Mouse (Mus musculus) embryonic fibroblast, embryonic 13.5 days (primary cell): ENCODE measurements around the gene Il9r. TPM values are rescaled to one million over a fixed set of nuclear protein-coding genes. Genes with fewer than 3 reads are reported as not detected.

Source experiments
- H3K27ac ChIP-seq: 2 replicates; pipeline ENCODE4 v1.5.1; 2012; ENCODE audit warnings: low read length, control low read depth, inconsistent platforms; ENCODE audit not compliant: insufficient read depth
- H3K4me1 ChIP-seq: 2 replicates; pipeline ENCODE4 v1.6.1; 2011; ENCODE audit warnings: low read length; ENCODE audit not compliant: control insufficient read depth, insufficient read depth
- H3K4me3 ChIP-seq: 2 replicates; pipeline ENCODE4 v1.5.1; 2011; ENCODE audit warnings: mild to moderate bottlenecking, control low read depth, low read length; ENCODE audit not compliant: insufficient read depth
- CTCF ChIP-seq: IDR thresholded peaks from 2 replicates; pipeline ENCODE4 v1.5.1; 2011; ENCODE audit warnings: mild to moderate bottlenecking, control low read depth, low read length, moderate library complexity, borderline replicate concordance; ENCODE audit not compliant: insufficient read depth
- POLR2A ChIP-seq: IDR thresholded peaks from 2 replicates; pipeline ENCODE4 v1.6.1; 2011; ENCODE audit warnings: low read depth, mild to moderate bottlenecking, control low read depth, low read length, moderate library complexity
- polyA plus RNA-seq: library from polyadenylated mRNA; stranded (reverse); fragments of >200 nt; gene quantifications from 2 replicates; pipeline ENCODE4 v1.2.4, GENCODE M21; 2011; ENCODE audit warnings: low read depth; ENCODE audit not compliant: missing spikeins, insufficient read length

The Il9r gene
- polyA plus RNA-seq, 1 experiment = not detected

DNA sequence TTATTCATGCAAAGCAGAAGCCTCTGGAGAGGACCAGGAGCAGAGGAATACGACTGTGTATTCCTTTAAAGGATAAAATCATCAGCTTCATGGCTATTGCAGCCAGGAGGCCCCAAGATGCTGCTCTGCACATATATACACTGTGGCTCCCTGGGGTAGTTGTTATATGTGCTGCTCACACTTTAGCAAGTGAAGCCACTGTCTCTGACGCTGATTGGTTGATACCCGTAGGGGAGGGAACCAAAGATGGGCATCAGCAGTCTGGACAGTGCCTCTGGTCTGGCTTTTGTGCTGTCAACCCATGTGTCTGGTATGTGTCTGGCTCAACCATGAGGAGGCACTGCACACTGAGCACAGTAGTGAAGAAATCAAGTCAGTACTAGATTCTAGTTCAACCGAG lies 33.4 kb downstream of the Il9r start:
- TF ChIP-seq CTCF = no peak
- TF ChIP-seq POLR2A = no peak
- H3K27ac ChIP-seq = no peak overlapping the region
- no peaks in the 10 kb centered on the region for H3K4me1 ChIP-seq
- H3K4me3 ChIP-seq = no peak overlapping the region

DNA sequence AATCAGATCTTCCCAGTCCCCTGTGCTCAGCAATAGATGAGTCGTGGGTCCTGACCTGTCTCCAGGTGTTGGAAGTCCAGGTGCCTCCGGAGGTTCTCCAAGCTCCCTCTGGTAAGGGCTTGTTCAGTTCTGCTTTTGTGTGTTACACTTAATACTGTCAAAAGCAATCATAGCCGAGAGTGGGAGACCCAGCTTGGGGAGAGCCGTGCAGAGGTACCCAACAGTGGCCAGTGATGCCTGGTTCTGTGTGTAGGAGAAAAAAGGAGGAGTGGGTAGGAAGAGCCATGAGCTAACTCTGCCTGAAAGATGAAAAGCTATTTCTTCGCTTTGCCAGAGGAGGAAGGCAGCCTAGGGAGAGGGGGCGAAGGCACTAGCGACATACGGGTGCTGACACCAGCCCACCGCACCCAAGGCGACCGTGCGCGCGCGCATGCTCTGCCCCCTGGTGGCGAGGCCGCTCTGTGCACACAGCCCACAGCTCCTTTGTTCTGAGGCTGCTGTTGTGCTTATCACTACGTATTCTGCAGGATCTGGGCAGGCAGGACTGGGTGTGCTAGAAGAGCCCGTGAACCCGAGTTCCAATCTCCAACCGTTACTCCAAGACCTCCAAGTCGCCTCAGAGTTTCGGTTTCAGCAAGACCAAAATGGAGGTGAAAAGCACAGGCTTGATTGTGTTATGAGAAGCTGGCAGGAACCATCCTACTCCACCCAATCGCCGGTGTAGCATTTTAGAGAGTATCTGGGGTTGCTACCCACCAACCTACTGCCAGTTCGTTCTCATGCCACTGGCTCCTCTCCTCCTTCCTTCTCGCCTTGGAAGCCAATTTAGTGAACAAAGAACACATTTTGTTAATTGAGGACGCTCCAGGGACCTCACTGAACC lies 37.9 kb downstream of the Il9r start:
- Histone ChIP-seq H3K4me1 (no peaks in the 10 kb centered on the region), H3K4me3 (no peak overlapping the region), H3K27ac (no peak overlapping the region)
- TF ChIP-seq CTCF (peak; percentile 98), POLR2A (no peak)

DNA sequence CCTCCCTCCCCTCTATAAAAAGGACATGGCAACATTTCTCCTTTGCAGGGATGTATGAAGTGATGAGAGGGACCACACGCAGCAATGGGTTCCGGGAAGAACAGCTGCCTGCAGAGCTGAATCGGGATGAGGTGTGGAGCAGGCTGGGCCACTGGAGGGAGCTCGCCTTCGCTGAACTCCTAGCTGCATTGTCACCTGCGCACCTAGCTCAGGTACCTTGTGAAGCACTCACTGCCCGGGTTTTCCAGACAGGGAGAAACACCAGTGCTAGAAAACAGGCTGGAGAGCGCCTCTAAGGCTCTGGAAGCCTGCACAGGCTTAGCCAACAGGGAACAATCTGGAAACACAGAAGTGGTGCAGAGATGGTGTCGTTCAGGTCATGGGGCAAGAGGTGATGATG lies 38.6 kb downstream of the Il9r start:
- TF ChIP-seq POLR2A = no peak
- TF ChIP-seq CTCF = peak; percentile 52; the same call in 1 of the 2 replicates
- no peak overlapping the region for H3K27ac ChIP-seq
- H3K4me1 ChIP-seq = no peaks in the 10 kb centered on the region
- H3K4me3 ChIP-seq = no peak overlapping the region

DNA sequence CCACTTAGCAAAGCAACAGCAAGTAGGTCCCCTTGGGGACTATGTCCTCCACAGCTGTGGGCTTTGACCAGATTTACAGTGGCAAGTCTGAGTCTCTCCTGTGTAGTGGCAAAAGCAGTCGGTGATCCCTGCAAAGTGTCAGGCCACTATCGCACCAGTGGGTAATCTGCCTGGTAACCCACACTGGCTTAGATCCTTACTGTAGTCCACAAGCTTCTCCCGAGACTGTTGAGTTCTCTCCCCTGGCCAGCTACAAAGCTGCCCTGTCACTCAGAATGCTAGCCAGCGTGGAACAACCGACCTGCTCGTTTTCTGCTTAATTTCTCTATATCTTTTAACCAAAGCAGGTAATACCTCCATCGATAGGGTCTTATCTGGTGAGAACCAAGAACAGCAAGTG lies 39.7 kb downstream of the Il9r start:
- H3K4me1 ChIP-seq = no peaks in the 10 kb centered on the region
- TF ChIP-seq POLR2A (no peak), CTCF (no peak)

DNA sequence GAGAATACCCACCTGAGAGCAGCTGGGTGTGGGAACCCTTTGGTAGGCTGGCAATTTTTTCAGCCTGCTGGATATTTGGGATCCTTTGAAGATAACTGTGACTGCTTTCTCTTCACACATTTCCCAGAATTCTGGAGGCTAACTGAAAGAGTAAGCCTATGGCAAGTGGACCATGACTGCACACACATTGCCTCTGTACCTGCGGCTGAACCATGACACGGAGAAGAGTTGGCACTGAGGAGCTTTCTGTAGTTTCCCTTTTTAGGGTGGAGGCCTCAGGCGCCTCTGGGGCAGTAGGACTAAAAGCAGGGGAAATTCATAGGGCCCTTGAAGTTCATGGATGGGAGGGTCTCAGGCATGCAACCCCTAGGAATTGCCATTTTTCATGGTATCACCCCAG lies 40.9 kb downstream of the Il9r start:
- Histone ChIP-seq H3K4me1 (no peaks in the 10 kb centered on the region), H3K27ac (no peak overlapping the region), H3K4me3 (no peak overlapping the region)
- TF ChIP-seq POLR2A = no peak
- no peak for TF ChIP-seq CTCF

More for the DNA sequence above, 39.7 kb downstream of the Il9r start:
- no peak overlapping the region for H3K27ac ChIP-seq
- no peak overlapping the region for H3K4me3 ChIP-seq

DNA sequence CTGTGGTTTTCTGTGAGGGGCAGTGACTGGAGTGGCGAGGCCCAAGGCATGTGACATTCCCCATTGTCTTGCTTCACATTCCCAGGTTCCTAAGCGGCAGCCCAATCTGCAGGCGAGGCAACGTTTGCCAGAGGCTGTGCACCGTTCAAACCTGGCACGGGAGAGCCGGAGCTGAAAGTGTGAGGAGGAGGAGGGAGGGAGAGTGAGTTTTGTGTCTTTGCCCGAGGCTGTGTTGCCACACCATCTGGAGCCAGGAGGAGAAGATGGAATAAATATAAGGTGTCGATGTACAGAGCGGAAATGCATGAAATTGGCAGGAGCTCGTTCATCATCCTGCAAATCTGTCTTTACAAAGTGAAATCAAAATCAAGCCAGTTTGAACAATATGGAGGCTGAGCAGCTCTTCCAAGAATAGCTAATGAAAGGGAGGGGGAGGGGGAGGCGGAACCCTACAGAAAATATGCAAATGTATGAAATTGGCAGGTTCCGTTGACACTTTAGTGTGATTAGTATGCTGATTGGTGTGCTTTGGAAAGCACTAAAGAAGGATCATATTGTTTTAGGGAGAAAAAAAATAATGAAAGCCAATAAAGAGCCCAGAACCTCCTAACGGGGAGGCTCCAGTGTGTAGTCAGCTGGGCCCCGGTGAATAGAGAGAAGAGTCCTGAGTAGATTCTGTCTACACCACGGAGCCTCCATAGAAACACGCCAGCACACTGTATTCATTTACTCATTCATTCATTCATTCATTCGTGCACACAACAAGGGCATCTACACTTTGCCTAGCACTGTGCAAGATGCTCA lies 42.1 kb downstream of the Il9r start:
- TF ChIP-seq CTCF (no peak), POLR2A (no peak)
- no peak overlapping the region for H3K27ac ChIP-seq
- H3K4me1 ChIP-seq = no peaks in the 10 kb centered on the region
- H3K4me3 ChIP-seq = no peak overlapping the region

DNA sequence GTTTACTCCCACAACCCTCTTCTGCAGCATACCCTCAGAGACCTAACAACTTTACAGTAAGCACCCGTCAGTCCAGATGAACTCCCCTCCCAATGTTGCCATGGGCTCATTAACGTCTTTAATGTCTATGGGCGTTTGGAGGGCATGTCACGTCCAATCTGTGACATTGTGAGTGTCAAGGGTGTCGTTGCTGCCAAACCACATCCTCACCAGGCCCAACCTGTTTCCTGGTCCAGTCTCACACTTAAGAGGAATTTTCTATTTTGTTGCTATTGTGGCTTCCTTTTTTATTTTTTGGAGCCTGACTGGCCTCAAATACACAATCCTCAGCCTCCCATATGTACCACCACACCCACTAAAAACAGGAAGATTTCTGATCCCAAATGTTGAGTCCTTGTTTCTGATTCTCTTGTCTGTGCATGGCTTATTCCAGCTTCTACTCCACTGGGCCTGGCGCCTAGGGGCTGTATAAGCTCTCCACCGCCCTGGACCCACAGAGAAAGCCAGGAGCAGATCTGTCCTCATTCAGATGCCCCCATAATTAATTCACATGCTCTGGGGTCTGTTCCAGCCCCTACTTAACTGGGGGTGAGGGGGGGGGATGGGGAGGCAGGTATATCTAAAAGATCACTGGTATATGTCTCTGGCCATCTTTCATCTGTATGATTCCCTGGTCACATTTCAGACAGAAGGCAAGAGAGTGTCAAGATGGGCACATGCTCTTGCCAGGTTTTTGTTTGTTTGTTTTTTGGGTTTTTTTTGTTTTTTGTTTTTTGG lies 43.0 kb downstream of the Il9r start:
- no peak overlapping the region for H3K27ac ChIP-seq
- no peak for TF ChIP-seq POLR2A
- no peak for TF ChIP-seq CTCF
- H3K4me1 ChIP-seq = no peaks in the 10 kb centered on the region
- no peak overlapping the region for H3K4me3 ChIP-seq

DNA sequence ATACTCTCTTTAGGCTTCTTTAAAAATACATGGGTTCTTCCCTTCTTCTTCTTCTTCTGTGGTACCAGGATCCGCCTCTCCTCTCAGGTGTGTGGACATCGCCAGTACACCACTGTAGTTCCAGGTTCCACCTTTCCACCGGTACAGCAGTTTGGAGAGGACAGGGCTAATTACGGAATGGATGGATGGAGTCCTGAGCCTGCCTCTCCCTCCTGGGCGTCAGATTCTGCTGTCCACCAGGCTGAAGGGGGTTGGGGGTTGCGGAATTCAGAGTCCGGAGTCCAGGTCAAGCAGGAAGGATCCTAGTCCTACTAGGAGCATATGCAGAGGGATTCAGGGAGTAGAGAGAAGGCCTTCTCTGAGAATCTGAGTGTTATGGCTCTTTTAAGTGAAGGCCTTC lies 46.9 kb downstream of the Il9r start:
- no peak overlapping the region for H3K4me3 ChIP-seq

DNA sequence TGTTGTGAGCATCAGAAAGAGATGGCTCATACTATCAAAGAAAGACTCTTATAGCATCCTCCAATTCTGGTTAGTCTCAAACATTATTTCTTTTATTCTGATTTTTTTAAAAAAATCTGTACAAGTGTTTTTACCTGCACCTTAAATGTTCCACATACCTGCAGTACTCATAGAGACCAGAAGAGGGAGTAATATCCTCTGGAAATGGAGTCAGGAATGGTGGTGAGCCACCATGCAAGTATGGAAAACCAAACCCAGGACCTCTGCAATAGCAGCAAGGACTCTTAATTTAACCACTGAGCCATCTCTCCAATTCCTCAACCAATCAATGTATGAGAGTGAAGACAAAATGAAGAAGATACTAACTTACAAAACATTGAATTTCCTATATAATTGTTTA lies 47.3 kb downstream of the Il9r start:
- TF ChIP-seq CTCF (no peak), POLR2A (no peak)
- no peak overlapping the region for H3K27ac ChIP-seq
- no peaks in the 10 kb centered on the region for H3K4me1 ChIP-seq
- H3K4me3 ChIP-seq = no peak overlapping the region

More for the DNA sequence above, 46.9 kb downstream of the Il9r start:
- Histone ChIP-seq H3K4me1 (no peaks in the 10 kb centered on the region), H3K27ac (no peak overlapping the region)
- TF ChIP-seq CTCF (no peak), POLR2A (no peak)

DNA sequence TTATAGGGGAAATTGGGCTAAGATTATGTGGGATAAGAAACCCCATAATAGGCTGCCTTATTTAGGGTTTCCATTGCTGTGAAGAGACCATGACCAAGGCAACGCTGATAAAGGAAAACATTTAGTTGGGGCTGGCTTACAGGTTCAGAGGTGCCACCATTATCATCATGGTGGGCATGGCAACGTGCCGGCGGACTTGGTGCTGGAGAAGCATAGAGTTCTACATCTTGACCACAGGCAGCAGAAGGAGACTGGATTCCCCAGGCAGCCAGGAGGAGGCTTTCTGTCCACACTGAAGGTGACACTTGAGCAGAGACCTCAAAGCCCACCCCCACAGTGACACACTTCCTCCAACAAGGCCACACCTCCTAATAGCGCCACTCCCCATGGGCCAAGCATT lies 48.8 kb downstream of the Il9r start:
- Histone ChIP-seq H3K27ac (no peak overlapping the region), H3K4me3 (no peak overlapping the region), H3K4me1 (no peaks in the 10 kb centered on the region)
- TF ChIP-seq CTCF = no peak
